Mouse (Mus musculus) kidney, embryonic 16.5 days (tissue): Measurements from ENCODE around the gene Hcfc1. TPM values are rescaled to one million over a fixed set of nuclear protein-coding genes. Genes with fewer than 3 reads are reported as not detected.

Experiments
- ATAC-seq: fragments of 200-750 bp; cut with Nextera tagmentation; 2 replicates; pipeline ENCODE4 v1.8.0; 2017; ENCODE audit warnings: moderate TSS enrichment; ENCODE audit not compliant: low FRiP score, low TSS enrichment
- H3K27ac ChIP-seq: fragments of 300-500 bp; sonication (generic); 2 replicates; pipeline ENCODE4 v1.5.1; 2014; ENCODE audit warnings: low read length
- H3K27me3 ChIP-seq: fragments of 300-500 bp; sonication (generic); 2 replicates; pipeline ENCODE4 v1.6.1; 2014; ENCODE audit warnings: low read length, control low read depth, mixed read lengths; ENCODE audit not compliant: insufficient read depth
- H3K36me3 ChIP-seq: fragments of 300-500 bp; sonication (generic); 2 replicates; pipeline ENCODE4 v1.6.1; 2014; ENCODE audit warnings: low read length, control low read depth, mixed read lengths; ENCODE audit not compliant: insufficient read depth
- H3K4me1 ChIP-seq: fragments of 300-500 bp; sonication (generic); 2 replicates; pipeline ENCODE4 v1.6.1; 2014; ENCODE audit warnings: low read length, control low read depth, mixed read lengths; ENCODE audit not compliant: insufficient read depth
- H3K4me2 ChIP-seq: fragments of 300-500 bp; sonication (generic); replicated peaks from 2 replicates; pipeline ENCODE4 v1.6.1; 2014; ENCODE audit warnings: low read depth, low read length
- H3K4me3 ChIP-seq: fragments of 300-500 bp; sonication (generic); 2 replicates; pipeline ENCODE4 v1.5.1; 2014; ENCODE audit warnings: mild to moderate bottlenecking, low read length
- H3K9ac ChIP-seq: fragments of 300-500 bp; sonication (generic); replicated peaks from 2 replicates; pipeline ENCODE4 v1.6.1; 2014; ENCODE audit warnings: low read length
- H3K9me3 ChIP-seq: fragments of 300-500 bp; sonication (generic); 2 replicates; pipeline ENCODE4 v1.6.1; 2016; ENCODE audit warnings: low read length, control low read depth
- WGBS: fragments of 180-500 bp; shearing (Covaris S2); extraction: QIAGEN DNeasy Blood & Tissue Kit; methylation state at CpG from one replicate; pipeline ENCODE4 v1.1.7; 2014; 5-methylcytosine and 5-hydroxymethylcytosine counted together
- polyA plus RNA-seq: library from polyadenylated mRNA; unstranded; fragments of >200 nt; fragmentation: Nextera tagmentation; extraction: Ambion mirVana; gene quantifications from 2 replicates; pipeline ENCODE4 v1.2.1, GENCODE M21; 2015

Hcfc1 gene
- polyA plus RNA-seq, 1 experiment from 2014 or later: 54.7 TPM

DNA sequence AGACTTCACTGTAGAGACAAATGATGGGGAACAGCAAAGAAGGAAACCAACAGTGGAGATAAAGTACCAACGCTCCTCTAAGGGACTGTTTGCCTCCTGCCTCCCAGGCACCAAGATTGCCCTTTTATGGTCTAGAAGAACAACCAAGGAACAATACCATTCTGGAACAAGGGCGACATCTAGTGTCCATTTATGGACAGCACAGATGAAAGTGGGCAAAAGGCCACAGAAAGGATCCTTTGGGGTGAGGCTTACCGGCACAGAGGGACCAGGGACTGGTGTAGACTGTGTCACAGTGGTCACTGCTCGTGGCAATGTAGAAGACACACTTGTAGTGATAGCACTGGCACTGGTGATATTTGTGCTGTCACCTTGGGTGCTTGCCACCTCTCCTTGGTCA is 17.5 kb downstream of the Hcfc1 start:
- Histone ChIP-seq H3K4me3 (no peak overlapping the region), H3K27me3 (0 out of 2 replicates have a peak, but pooled peaks cover 3% of the 10 kb centered on the region), H3K36me3 (peaks cover 89% of the 10 kb centered on the region), H3K9ac (no peak overlapping the region), H3K4me2 (no peak overlapping the region), H3K4me1 (no peaks in the 10 kb centered on the region), H3K9me3 (no peaks in the 10 kb centered on the region), H3K27ac (no peak overlapping the region)
- peak; percentile 46; the same call in 1 of the 2 replicates for ATAC-seq
- 31% methylated on average over 4 of the region's 4 CpGs for WGBS

GRCm38 (mm10) chrX:73946896-73947295 is 19.3 kb downstream of the Hcfc1 start:
- Histone ChIP-seq H3K9ac (no peak overlapping the region), H3K4me1 (no peaks in the 10 kb centered on the region), H3K27me3 (0 out of 2 replicates have a peak, but pooled peaks cover 3% of the 10 kb centered on the region), H3K27ac (no peak overlapping the region), H3K9me3 (no peaks in the 10 kb centered on the region), H3K4me2 (no peak overlapping the region), H3K4me3 (no peak overlapping the region), H3K36me3 (peaks cover 89% of the 10 kb centered on the region)
- no peak for ATAC-seq
- WGBS: 66% methylated on average over 6 of the region's 6 CpGs

DNA sequence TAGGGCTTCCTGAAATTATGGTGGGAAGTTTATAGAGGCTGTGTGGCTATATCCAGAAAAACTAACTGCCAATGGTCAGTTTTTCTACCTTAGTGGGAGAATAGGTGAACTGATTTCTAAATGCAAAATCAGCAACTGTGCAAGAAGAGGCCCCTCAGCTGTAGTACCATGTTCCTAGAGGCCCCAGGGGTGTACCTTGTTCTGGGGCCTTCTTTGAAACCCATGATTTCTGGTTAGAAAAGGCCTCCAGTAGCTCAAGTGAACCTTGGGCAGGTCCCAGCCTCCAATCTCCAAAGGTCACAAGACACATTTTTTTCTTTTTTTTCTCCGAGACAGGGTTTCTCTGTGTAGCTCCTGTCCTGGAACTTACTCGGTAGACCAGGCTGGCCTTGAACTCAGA is 23.9 kb downstream of the Hcfc1 start:
- H3K27me3 ChIP-seq: 0 out of 2 replicates have a peak, but pooled peaks cover 3% of the 10 kb centered on the region
- no peaks in the 10 kb centered on the region for H3K9me3 ChIP-seq
- H3K36me3 ChIP-seq: peaks cover 58% of the 10 kb centered on the region
- no peaks in the 10 kb centered on the region for H3K4me1 ChIP-seq
- no peak overlapping the region for H3K9ac ChIP-seq
- H3K4me3 ChIP-seq: no peak overlapping the region
- H3K4me2 ChIP-seq: no peak overlapping the region
- 85% methylated on average over 2 of the region's 2 CpGs for WGBS
- H3K27ac ChIP-seq: no peak overlapping the region
- no peak for ATAC-seq

DNA sequence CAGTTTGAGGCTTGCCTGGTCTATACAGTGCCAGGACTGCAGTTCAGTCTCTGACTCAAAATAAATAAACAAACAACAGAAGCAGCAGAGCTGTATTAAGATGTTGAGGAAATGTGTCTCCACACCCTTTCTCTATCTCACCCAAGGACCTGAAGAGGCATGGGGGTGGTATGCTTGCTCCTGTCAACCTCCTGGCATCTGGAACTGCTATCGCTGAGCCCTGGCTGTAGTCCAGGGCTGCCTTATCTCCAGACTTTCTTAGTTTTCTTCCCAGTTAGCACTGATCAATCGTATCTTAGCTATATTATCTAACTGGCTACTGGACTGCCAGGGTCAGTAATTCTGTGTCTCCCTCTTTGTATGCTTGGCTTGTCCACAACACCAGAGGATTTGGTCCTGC is 24.3 kb downstream of the Hcfc1 start:
- ATAC-seq: no peak
- H3K9ac ChIP-seq: no peak overlapping the region
- no peaks in the 10 kb centered on the region for H3K9me3 ChIP-seq
- no peak overlapping the region for H3K27ac ChIP-seq
- H3K4me3 ChIP-seq: no peak overlapping the region
- H3K27me3 ChIP-seq: 0 out of 2 replicates have a peak, but pooled peaks cover 3% of the 10 kb centered on the region
- H3K4me2 ChIP-seq: no peak overlapping the region
- H3K36me3 ChIP-seq: peaks cover 54% of the 10 kb centered on the region
- no peaks in the 10 kb centered on the region for H3K4me1 ChIP-seq
- WGBS: 86% methylated on average over 2 of the region's 2 CpGs

DNA sequence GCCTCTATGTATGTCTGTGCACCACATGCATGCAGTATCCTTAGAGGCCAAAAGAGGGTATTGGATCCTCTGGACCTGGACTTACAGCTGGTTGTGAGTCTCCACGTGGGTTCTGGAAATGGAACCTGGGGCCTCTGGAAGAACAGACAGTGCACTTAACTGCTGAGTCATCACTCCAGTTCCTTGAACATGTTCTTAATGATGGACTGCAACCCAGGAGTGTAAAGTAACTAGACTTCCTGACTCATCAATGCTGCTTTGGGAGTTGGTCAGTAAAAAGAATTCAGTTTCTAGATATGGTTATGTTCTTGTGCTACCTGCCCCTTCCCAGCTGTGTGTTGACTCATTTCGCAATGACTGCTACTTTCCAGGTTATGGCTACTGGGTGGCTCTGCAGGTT is 34.3 kb downstream of the Hcfc1 start:
- ATAC-seq: no peak
- Histone ChIP-seq H3K4me3 (no peak overlapping the region), H3K4me2 (no peak overlapping the region), H3K9me3 (no peaks in the 10 kb centered on the region), H3K27ac (no peak overlapping the region), H3K9ac (no peak overlapping the region), H3K36me3 (no peaks in the 10 kb centered on the region), H3K4me1 (no peaks in the 10 kb centered on the region), H3K27me3 (no peaks in the 10 kb centered on the region; the same call in 1 of the 2 replicates)
- 85% methylated on average over 2 of the region's 2 CpGs for WGBS

DNA sequence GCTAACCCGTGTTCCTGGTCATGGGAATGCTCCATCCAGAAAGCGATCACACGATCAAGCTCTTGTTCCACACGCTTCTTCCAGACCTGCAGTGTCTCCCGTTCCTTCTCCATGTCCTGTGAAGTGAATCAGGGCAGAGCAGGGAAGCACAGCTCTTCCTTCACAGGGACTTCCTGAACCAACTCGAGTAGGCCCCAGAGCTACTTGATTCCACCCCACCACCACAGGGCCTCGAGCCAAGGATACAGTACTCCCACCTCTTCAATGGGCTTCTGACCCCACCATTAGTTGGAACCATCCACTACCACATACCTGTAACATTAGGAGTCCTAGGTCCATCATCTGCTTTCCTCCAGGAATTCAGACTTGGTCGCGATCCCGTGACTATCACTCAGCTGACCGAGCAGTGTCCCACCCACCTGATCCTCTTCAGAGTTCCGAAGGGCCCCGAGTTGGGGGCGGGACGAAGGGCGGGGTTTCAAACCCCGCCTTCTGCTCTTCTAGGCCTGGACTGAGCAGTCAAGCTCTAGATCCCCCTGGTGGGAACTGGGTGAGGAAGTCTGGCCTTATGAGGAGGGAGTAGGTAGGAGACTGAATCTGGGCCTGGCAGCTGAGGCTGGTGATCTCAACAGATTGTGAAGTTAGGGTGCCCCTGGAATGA is 35.6 kb downstream of the Hcfc1 start, which contains the start of gene Renbp:
TSS of gene Renbp (minus strand) at position 449 of the 661 bp plus-strand sequence.
- Histone ChIP-seq H3K4me2 (peak within 1 kb of the TSS; percentile 48), H3K9ac (peak within 1 kb of the TSS; percentile 48), H3K27ac (no peak within 1 kb of the TSS), H3K36me3 (no peaks in the 10 kb centered on the region), H3K9me3 (no peaks in the 10 kb centered on the region), H3K4me1 (no peaks in the 10 kb centered on the region), H3K27me3 (peaks cover 3% of the 10 kb centered on the region; the same call in 1 of the 2 replicates), H3K4me3 (peak within 1 kb of the TSS; percentile 46)
- 44% methylated on average over 17 of the region's 17 CpGs for WGBS
- ATAC-seq: peak; percentile 96

- Histone ChIP-seq H3K9ac (peak overlapping the region; percentile 68), H3K4me2 (peak overlapping the region; percentile 72), H3K9me3 (no peaks in the 10 kb centered on the region), H3K36me3 (peaks cover 8% of the 10 kb centered on the region; the same call in 1 of the 2 replicates), H3K27ac (peak overlapping the region; percentile 79; the same call in 1 of the 2 replicates), H3K4me3 (peak overlapping the region; percentile 64), H3K4me1 (peaks cover 8% of the 10 kb centered on the region), H3K27me3 (peaks cover 3% of the 10 kb centered on the region; the same call in 1 of the 2 replicates)
- ATAC-seq: no peak
- WGBS: 81% methylated on average over 8 of the region's 8 CpGs
These were observed 43.6 kb downstream of the Hcfc1 start for GRCm38 (mm10) chrX:73922550-73922882.

DNA sequence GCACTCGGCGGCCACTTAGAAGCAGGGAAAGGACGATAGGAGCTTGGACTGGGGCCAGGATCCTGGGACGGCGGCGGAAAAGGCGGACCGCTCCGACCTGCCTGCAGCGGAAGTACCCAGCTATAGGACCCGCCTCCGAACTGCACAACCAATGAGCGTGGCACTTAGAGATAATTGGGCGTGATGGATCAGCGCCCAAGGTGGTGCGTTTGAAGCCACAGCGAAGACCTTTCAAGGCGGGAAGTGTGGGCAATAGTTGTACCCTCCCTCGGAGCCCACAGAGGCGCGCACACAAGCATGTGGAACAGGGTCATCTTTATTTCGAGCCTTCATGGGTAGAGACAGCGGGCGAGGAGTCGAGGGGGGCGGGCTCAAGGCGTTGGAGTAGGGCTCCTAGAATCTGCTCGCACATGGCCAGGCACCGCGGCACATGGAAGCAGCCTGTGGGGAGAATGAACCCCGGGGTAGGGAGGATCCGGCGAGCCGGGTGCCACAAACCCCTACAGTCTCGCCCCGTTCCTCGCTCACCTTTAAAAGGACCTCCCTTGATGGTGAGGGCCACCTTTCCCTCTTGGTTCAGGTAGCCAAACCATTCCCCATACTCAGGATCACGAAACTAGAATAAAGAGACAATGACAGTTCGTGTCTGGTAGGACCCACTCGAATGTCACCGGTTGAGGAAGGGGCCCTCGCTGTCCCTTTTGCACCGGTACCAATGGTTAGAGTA is 44.2 kb downstream of the Hcfc1 start, which contains the start of the genes Arhgap4 and Naa10:
TSS of gene Arhgap4 (minus strand) at position 48 of the 727 bp plus-strand sequence.
TSS of gene Naa10 (minus strand) at position 122 of the 727 bp plus-strand sequence.
- WGBS: 26% methylated on average over 43 of the region's 43 CpGs
- Histone ChIP-seq H3K4me3 (peak within 1 kb of the TSS; percentile 64), H3K9ac (peak within 1 kb of the TSS; percentile 79), H3K27ac (peak within 1 kb of the TSS; percentile 79), H3K4me2 (peak within 1 kb of the TSS; percentile 72), H3K36me3 (peaks cover 9% of the 10 kb centered on the region; the same call in 1 of the 2 replicates), H3K27me3 (peaks cover 3% of the 10 kb centered on the region; the same call in 1 of the 2 replicates), H3K9me3 (no peaks in the 10 kb centered on the region), H3K4me1 (peaks cover 8% of the 10 kb centered on the region)
- ATAC-seq: peak; percentile 97

DNA sequence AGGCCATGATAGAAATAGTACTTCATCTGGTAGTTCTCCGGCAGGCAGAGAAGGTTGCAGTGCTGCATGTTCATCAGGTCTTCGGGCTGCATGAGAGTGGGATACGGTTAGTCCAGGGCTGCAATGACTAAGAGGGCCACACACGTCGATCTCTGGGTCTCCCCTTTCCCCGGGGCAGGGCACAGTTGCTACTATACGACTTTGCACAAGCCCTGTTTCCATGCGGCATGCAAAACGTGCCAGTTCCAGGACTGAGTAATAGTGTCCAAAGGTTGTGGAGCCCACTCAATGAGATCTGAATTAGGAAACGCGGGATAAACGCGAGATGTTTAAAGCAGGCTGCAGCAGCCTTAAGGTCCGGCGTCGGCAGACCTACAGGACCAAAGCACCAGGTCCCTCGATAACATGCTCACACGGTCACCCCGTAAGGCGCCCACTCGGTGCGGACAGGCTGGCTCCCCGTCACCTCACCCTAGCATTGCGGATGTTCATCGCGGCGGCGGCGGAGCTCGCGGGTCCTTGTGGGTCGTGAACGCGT is 44.8 kb downstream of the Hcfc1 start:
- Histone ChIP-seq H3K9me3 (no peaks in the 10 kb centered on the region), H3K27ac (peak overlapping the region; percentile 79), H3K27me3 (peaks cover 3% of the 10 kb centered on the region; the same call in 1 of the 2 replicates), H3K4me2 (peak overlapping the region; percentile 66), H3K4me3 (peak overlapping the region; percentile 64), H3K9ac (peak overlapping the region; percentile 79), H3K4me1 (peaks cover 8% of the 10 kb centered on the region), H3K36me3 (peaks cover 9% of the 10 kb centered on the region; the same call in 1 of the 2 replicates)
- ATAC-seq: peak; percentile 57
- 28% methylated on average over 34 of the region's 34 CpGs for WGBS
